Mouse (Mus musculus): Measurements from ENCODE around the gene Dclk2. TPM values are rescaled to one million over a fixed set of nuclear protein-coding genes. Genes with fewer than 3 reads are reported as not detected.

Dclk2 gene
- total RNA-seq, 2 experiments from 2014 or later, result 1.8 to 2.5 TPM

DNA sequence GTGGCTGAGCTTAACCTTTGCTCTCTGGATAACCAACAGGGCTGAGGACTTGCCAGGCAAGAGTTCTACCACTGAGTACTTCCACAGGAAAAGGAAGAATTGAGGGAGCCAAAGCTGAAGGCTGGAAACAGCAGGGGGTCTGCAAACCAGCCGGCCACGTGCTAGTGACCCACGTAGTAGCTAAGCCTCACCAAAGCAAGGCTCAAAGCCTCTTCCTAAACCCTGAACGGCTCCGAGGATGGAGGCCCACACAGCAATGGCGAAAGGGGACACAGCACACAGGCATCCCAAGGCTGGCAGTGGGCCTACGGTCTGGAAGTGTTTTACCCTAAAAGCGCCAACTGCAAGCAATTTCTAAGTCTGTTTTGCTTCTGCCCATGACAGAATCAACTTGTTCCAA is 23.1 kb downstream of the Dclk2 start:
- no peak for DNase-seq
- intact Hi-C loops (cut with DNase I; ENCODE audit: low total_unique reads), result no loop called here

DNA sequence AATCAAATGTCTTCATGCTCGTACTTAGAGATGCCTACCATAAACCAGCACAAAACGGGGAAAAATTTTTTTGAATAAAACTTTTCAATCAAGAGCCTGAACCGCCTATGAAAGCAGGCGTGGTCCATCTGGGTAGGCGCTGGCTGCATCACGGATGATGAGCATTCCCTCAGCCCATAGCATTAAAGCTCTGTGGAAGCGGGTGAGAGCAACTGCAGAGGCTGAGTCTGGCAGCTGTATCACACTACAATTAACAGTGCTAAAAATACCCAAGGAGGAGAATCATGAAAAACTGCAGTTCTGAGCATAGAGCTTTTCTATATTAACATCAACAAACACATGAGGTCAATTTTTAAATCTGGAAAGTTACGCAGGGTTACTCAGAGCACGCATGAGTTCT is 23.6 kb downstream of the Dclk2 start:
- intact Hi-C loops (cut with DNase I; ENCODE audit: low total_unique reads), result no loop called here
- no peak for DNase-seq

DNA sequence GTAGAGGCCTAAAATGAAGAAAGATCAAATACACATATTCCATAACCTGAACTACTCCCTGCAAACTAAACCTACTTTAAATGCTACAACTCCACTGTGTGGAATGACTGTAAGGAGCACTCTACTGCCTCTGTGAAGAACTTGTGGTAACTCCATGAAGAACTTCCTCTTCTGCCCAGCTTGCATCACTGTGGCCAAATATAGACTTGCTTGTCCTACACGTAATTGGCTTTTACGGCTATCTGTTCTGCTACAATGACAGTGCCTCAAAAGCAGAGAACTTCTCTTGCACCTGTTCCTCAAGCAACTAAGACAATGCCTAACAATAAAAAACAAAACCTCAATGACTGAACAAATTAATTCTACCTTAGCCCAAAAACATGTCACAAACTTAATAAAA is 26.2 kb downstream of the Dclk2 start:
- no peak for DNase-seq
- intact Hi-C loops (cut with DNase I; ENCODE audit: low total_unique reads), result no loop called here

DNA sequence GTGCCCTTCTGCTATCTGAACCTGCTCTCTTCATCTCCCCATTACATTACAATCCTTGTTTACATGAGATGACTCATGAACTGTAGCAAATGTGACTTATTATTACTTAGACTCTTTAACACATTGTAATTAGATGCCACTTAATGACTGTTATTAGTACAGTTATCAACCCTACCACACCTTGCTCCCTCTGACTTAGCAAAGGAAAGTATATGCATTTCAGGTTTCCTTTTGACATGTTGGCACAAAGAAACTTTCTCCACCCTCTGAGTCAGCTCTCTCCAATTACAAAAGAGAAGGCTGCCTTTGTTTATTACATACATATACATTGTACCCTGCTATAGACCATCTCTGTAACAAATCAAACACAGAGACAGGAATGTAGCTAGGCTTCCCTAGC is 33.1 kb downstream of the Dclk2 start:
- no peak for DNase-seq
- intact Hi-C loops (cut with DNase I; ENCODE audit: low total_unique reads), result no loop called here

DNA sequence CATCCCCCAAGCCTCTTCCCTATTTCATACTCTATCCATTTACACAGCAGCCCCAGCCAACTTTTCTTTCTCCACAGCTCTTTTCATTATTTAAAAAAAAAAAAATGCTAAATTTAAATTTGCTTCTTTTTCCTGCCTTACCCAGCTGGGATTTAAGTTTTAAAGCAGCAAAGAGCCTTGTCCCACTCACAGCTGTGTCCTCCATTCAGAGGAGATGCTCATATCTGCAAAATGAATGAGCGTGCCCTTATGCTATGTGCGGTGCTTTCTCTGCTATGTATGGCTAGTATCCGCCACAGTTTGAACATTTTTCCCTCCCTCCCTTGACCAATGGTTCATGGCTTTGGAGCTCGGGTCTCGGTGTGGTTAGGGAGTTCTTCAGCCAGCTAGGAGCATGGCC is 35.5 kb downstream of the Dclk2 start:
- no peak for DNase-seq
- intact Hi-C loops (cut with DNase I; ENCODE audit: low total_unique reads), result no loop called here

DNA sequence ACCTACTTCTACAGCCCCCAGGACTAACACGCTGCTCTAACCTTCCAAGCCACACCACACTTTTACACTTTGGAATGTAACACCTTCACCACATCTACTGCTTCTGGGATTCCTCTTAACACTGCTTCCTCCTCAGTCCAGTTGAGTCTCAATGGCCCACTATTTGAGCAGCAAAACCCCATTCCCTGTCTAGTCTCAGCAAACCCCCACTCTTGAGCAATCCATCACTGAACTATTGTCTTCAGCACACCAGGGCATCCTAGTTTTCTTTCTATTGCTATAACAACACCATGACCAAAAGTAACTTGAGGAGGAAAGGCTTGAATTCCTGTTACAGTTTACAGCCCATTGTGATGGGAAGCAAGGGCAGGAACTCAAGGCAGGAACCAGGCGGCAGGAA is 36.2 kb downstream of the Dclk2 start:
- intact Hi-C loops (cut with DNase I; ENCODE audit: low total_unique reads), result no loop called here
- DNase-seq, result no peak

DNA sequence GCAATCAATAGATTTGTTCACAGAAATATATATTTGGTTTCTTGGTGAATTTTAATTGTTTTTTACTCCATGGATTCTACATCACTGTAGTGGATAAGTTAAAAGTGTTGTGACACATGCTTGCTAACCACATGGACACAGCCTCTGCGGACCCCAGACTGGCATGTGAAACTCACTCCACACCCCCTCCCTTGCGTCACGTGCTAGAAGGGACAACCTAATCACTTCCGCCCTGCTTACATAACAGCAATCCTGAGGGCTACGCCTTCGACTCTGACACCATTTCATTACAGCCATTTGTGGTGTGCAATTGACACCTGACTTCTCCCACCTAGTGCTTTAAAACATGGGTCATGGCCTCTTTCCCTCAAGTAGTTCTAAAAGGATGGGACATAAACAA is 36.7 kb downstream of the Dclk2 start:
- no peak for DNase-seq
- intact Hi-C loops (cut with DNase I; ENCODE audit: low total_unique reads), result no loop called here

DNA sequence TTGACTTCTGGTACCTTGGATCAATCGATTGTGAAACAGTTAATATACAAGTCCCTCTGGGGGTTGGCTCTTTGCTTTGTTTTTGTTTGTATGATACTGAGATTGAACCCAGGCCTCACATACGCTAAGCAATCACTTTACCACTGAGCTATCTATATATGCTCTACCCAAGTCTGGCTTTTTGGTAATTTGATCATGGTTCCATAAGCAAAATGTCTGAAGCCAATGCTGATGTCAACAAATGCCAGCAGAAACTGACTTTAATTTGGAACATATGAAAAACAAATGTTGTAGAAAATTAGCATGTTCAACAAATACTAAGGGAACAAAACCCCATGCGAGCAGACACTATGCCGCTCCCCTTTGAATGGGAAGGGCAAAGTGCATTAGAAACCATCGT is 44.7 kb downstream of the Dclk2 start:
- intact Hi-C loops (cut with DNase I; ENCODE audit: low total_unique reads), result no loop called here
- DNase-seq, result no peak

DNA sequence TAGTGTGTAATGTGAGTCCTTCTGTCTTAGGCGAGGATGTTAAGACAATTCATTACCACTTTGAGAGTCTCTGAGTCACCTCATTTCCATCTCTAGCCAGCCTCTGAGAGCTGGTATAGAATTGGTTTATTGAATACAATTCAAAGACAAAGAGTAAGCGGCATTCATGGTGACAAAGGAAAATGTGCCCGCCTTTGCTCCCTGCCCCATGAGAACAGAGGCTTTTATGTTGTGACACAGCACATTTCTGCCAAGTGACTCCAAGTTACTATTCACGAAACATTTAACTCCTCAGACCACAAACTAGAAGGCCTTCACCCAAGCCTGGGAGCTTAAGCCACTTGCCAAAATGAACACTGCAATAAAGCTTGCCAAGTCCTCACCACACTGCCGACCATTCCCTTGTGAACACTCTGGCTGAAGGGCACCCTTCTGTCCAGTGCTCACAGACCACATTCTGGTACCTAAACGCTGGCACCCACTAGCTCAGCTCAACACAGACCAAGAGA is 47.5 kb downstream of the Dclk2 start:
- intact Hi-C loops (cut with DNase I; ENCODE audit: low total_unique reads), result no loop called here
- no peak for DNase-seq

DNA sequence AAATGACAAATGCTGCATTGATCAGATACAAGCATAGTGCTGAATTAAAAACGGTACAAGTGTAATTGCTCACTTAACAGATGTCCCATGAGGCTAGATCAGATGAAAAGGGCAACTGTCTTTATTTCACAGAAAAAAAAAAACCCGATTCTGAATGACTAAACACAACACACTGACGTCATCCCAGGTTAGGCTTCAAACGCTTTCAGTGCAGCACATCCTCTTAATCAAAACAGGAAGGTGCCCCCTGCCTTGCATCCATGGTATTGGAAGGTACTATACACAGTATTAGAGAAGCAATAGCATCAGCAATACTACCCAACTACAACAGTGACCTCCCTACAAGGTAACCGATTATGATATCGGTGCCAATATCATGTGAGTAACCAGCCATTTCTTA is 49.7 kb downstream of the Dclk2 start:
- intact Hi-C loops (cut with DNase I; ENCODE audit: low total_unique reads), result no loop called here
- no peak for DNase-seq

DNA sequence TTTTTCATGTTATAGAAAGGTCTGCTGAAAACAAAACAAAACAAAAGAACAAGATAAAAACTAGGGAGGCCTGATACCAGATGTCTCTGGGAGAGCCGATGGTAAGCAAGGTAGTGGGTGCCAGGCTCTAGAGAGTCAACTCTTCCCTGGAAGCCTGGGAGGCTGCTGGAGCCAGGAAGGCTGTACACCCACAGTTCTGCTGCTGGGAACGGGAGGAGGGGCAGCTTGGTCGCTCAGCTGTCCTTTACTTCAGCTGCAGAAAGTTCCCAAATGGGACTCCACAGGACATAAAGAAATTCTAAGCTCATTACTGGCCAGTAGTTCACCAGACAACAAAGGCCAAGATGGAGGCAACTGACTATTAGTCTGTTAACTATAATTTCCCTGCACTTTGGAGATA is 50.2 kb downstream of the Dclk2 start:
- no peak for DNase-seq
- intact Hi-C loops (cut with DNase I; ENCODE audit: low total_unique reads), result no loop called here

DNA sequence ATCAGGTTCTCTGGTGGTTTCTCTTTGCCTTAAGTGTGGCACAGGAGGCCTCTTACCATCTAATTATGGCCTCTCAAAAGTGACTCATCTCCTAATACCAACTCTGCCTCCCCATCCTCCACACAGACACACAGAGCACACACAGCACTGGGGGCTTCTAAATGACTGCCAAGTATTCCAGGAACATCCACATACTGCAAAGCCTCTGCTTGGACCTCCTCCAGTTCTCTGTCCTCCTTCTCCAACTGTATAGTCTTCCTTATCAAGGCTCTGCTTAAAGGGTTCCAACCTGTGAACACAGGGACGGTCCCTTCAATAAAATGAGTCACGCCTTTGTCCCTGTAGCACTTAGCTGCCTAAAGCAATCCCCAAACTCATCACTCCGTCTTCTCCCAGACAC is 51.9 kb downstream of the Dclk2 start:
- intact Hi-C loops (cut with DNase I; ENCODE audit: low total_unique reads), result no loop called here
- no peak for DNase-seq

DNA sequence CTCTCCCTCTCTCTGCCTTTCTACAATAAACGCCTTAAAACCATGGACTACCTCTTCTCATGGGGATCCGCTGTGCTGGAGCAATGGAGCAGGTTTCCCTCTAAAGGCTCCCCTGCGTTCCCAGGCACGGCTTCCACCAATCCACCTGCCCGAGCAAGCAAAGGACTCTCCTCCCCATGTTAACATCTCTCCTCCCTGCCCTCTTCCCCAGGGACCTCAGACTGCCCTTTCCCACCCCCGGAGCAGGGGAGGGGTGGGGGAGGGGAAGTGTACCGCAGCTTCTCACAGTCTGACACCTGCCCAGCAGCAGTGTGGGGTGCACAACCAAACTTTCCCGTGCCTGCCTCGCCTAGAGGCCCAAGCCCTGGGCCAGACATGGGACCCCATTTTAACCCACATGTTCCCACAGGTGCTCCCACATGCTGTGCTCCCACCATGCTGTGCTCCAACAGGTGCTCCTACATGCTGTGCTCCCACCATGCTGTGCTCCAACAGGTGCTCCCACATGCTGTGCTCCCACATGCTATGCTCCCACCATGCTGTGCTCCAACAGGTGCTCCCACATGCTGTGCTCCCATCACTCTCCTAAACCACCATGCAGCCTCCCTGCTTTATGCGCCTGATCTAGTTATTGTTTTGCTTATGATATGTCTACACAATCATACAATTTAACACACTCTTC is 57.2 kb downstream of the Dclk2 start:
- DNase-seq, result no peak
- intact Hi-C loops (cut with DNase I; ENCODE audit: low total_unique reads), result no loop called here

DNA sequence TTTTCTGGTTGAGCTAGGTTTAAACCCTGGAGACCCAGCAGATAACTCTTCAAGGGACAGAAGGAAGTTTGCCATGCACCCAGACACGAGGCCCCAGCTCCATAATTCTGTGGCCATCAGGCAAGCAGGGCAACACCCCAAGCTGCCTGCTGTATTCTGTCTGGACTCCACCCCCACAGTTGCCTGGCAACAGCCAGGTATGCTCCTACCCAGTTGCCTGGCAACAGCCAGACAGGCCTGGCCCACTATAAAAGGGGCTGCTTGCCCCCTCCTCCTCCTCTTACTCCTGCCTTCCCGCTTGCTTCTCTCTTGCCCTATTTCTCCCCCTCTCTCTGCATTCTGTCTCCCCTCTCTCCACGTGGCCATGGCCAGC is 57.7 kb downstream of the Dclk2 start:
- DNase-seq, result no peak
- intact Hi-C loops (cut with DNase I; ENCODE audit: low total_unique reads), result no loop called here

DNA sequence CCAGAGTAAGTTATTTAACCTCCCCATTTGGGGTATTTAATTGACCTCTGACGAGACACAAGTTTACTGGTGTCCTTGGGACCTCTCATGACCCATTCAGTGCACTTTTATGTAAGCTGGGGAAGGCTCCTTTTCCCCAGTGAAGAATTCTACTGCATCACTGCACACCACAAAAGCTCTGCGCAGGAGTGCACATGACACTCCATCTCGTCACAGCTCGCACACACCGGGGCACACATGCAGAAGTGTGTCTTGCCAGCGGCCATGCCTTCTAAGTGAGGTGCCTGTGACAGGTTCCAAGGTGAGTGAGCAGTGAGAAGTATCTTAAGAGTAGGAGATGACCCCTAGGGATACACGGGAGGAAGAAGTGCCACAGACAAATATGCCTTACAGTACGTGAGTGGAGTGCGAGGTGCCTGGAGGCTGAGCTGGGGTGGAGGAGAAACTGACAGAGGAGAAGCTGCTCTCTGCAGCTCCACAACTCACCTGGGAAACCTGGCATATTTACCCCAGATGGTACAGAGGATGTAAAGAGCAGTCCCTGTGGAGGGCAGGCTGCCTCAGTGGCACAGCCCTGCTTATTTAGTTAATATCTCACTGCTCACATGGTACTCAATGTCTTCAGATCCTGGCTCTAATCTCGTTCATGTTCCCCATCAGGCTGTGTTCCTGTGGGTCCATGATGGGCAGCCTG is 58.3 kb downstream of the Dclk2 start:
- DNase-seq, result no peak
- intact Hi-C loops (cut with DNase I; ENCODE audit: low total_unique reads), result no loop called here

DNA sequence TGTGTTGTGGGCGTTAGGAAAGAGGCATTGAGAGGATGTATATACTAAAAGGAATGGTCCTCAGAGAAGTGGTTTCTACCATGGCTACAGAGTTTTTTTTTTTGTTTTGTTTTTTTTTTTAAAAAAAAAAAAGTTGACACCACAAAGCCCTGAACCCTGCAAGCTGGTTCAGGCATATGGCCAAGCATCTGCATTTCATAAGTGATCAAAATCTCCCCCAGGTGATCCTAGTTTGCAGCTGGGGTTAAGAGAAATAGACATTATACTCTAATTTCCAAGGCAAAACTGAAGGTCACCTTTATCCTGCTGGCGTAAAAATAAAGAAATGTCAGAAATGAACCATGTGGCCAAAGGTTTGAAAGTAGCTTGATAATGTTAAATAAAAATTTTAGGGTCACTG is 60.9 kb downstream of the Dclk2 start:
- no peak for DNase-seq
- intact Hi-C loops (cut with DNase I; ENCODE audit: low total_unique reads), result no loop called here

DNA sequence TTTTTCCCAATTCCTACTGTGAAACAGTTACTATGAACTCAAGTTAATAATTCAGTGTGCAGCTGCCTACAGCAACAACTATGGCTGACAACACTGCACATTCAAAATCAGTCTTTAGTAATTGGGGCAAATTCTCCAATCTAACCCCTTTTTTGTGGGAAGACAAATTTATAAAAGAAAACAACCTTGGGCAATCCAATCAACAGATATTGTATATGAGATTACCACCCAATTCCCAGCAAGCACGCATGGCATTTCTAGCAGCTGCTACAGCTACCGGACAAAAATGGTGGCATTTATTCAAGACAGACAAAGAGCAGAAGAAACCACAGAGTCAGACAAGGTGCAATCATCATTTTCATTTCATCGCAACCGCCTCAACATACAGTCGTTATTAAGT is 62.0 kb downstream of the Dclk2 start:
- intact Hi-C loops (cut with DNase I; ENCODE audit: low total_unique reads), result no loop called here
- DNase-seq, result no peak

DNA sequence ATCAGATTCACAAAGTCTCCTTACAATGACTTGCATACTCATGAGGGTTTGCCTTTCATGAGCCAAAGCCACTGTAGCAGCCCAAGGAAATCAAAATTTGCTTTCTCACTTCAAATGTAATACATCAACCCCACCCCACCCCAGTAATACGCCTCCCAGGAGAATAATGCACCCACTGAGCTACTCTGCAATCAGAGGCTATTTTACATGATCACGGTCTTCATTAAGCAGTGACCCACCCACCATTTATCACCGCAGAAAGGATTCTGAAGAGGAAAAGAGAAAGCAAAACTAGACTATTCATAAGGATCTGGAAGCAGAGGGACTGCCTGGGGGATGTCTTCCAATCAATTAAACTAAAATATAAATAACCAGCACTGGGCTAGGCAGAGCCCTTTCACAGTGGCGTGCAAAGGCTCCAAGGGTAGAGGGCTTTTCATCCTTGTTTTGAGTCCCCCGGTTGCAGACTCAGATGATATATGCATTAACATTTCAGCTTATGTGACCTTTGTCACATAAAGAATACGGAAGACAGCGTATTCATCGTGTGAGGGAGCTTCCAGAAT is 62.7 kb downstream of the Dclk2 start:
- DNase-seq, result no peak
- intact Hi-C loops (cut with DNase I; ENCODE audit: low total_unique reads), result no loop called here

DNA sequence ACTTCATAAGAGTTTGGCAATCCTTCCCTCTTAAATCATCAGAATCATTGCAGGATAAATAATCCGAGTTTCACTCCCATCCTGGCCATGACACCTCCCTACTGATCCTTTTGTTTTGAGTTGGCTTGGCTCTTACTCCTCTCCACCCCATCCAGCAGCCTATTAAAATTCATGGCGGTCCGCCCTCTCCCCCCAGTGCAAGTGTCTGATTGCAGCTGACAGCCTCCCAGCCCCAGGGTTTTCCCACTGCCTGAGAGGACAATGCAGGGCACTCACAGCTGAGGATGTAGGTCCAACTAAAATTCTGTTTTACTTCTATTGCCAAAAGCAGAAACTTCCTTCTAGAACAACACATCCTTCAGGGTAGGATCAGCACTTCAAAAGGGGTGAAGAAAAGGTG is 67.8 kb downstream of the Dclk2 start:
- intact Hi-C loops (cut with DNase I; ENCODE audit: low total_unique reads), result no loop called here
- DNase-seq, result no peak

DNA sequence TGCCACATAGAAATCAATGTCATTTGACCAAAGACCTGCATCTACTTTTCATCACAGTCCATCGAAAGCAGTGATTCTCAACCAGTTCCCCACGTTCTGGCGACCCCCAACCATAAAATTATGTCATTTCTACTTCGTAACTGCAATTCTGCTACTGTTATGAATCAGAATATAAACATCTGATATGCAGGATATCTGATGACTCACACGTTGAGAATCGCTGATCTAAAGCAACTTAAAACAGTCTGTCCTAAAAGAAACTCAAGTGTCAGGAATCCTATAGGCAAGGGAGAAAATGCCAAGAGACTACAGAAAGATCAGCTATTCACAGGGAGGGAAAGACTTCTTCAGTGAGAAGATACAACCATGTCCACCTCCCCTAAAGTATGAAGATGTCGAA is 69.5 kb downstream of the Dclk2 start:
- intact Hi-C loops (cut with DNase I; ENCODE audit: low total_unique reads), result no loop called here
- DNase-seq, result no peak

DNA sequence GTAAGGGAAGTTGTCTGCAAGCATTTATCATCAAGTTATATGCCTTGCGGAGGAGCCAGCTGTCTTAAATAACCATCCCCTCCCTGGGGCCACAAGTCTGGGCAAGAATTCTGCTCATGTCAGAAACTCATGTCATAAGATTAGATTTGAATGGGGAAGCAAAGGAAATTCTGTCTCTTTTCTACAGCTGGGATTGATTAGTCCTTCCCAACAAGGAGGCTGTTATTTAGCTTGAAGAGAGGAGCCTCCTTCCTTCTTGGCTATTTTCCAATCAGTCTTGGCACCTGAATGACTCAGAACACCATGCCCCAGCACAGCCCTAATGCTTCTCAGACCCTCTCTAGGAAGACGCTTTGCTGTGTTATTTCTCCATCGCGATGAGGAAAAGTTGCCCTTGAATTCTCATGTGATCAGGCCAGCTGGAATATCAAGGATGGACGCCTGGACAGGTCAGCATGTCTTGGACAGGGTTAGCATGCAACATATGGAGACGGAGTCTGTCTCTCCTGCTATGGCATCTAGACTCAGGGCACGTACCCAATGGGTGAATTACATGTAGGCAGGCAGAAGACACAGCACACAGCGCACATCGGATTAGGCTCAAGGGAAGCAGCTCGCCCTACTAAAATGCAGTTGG is 70.1 kb downstream of the Dclk2 start:
- intact Hi-C loops (cut with DNase I; ENCODE audit: low total_unique reads), result no loop called here
- DNase-seq, result no peak
